Mouse (Mus musculus): ENCODE measurements around the gene Bicd2.

DNA sequence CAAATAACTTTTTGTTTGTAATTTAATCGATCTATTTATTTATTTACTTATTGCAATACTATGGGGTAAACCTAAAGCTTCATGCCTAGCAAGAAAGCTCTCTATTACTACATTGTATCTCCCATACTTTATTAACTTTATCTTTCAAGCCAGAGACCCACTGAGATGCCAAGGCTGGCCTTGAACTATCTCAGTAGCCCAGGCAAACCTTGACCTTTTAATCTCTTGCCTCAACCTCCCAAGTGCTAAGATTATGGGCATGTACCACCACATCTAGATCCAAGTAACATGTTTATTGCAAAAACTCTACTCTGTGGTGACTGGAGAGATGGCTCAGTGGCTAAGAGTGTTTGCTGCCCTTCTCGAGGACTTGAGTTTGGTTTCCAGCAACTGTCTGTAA lies 8.1 kb upstream of the Bicd2 start:
- TF ChIP-seq POLR2A (IDR thresholded peaks at IDR 0.05; ENCODE audit: borderline replicate concordance, extremely low read depth, insufficient read depth, insufficient read length, poor library complexity, severe bottlenecking) = no peak
- no peak for TF ChIP-seq CTCF (IDR thresholded peaks at IDR 0.05; ENCODE audit: borderline replicate concordance, extremely low read depth, insufficient read depth, insufficient read length)

Data from brain, embryonic 14.5 days (tissue).